Mouse (Mus musculus) thymus, postnatal 10 days (tissue): ENCODE measurements at regions not wholly inside any gene's neighbourhood (a gene's known extent, or its start where the extent isn't known, plus 50 kb on each side); places are given as distances from the start of the nearest gene placed in this dataset.

Source experiments
- DNase-seq, 2 experiments: peaks; one replicate each; pipeline ENCODE4 v3.0.0; 2021; ENCODE audit warnings: low spot score in 2 of 2

DNA sequence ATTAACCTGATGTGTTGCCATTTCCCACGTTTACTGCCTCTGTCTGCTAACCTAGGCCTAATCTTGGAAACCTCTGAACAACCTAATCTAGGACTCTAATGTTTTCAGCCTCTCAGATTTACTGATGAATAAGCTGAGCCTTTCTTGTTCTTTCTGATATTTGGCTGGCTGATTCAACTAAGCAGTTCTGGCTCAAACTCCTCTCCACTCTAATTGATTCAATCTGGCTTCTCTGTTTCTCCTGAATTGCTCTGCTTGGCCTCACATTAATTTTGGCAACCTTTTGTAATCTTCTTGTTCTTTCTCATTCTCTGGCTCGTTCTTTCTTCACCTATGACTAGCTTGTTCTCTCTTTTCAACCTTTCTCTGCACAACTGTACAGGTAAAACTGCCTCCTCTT is 1561.2 kb upstream of the Zeb2 start:
- DNase-seq, result no peak

GRCm38 (mm10) chr2:46669517-46670291 is 1552.5 kb upstream of the Zeb2 start:
- no peak for DNase-seq

GRCm38 (mm10) chr2:46666990-46667337 is 1549.8 kb upstream of the Zeb2 start:
- DNase-seq, result no peak

GRCm38 (mm10) chr2:46666084-46666989 is 1549.1 kb upstream of the Zeb2 start:
- DNase-seq, result no peak

DNA sequence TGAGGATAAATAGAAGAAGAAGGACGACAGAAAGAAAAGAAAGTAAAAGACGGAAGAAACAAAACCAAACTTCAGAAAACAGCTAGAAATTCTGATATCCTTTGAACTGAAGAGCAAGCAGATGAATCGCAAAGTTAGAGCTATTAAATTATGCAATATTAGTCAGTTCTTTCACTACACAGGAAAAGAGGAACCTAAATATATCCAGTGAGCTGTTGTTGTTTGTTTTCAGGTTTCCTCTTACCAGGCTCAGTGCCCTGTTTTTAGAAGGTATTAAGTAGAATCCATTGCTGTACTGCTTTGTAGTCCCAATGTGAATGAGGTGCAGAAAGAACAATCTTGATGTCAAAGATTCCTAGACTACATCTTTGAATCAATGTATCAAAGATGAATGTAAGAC is 1544.7 kb upstream of the Zeb2 start:
- DNase-seq, result no peak

DNA sequence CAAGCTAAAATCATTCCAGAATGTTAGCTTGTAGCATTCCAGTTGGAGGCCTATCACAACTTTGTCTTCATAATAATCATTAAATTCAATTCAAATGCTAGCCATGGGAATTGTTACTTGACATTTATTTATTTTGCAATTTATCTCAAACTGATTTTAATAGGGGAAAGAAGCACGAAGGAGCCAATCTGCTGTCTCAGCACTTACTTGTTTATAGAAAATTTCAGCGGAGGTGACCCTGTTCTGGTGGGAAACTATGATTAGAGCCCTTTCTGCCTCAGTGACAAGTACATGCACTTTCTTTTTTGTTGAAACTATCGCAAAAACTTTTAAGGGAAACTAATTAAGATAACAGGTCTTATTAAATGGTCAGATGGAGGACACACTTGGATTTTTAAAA is 1543.4 kb upstream of the Zeb2 start:
- no peak for DNase-seq

- no peak for DNase-seq
Observed at GRCm38 (mm10) chr2:46655289-46655688, 1538.1 kb upstream of the Zeb2 start.

DNA sequence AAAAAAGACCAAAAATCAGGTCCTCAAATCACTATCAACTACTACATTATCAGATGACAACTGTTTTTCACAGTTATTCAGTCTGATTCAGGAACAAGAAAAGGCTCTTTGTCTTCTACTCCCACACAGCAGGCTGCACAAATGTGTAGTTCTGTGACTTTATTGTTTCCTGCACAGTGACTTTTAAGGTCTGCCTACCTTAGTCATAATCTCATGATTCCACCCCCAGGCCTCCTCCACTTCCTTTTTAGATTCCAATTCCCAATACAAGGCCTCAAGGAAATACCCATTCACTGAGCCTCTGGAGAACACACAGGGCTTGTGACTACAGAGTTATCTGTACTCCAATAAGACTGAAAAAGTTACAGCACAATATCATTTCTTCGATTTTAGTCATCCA is 1535.4 kb upstream of the Zeb2 start:
- no peak for DNase-seq

- DNase-seq, result no peak
Observed at GRCm38 (mm10) chr2:46646366-46646765, 1529.2 kb upstream of the Zeb2 start.

DNA sequence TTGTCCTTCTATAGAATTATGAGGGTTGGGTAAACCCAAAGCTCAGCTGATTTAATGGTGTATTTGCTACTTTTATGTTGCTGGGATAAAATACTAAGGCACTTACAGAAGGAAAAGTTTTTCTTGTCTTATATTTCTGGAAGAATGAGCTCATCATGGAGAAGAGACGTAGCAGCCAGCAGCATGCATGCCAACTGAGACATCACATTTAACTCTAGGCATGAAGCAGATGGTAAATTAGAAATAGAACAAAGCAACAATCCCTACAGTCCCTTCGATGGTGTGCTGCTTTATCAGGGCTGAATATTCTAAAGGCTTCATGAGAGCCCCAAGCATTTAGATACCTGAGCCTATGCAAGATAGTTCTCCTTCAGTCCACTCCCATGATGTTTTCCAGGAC is 1492.0 kb upstream of the Zeb2 start:
- DNase-seq, result no peak

DNA sequence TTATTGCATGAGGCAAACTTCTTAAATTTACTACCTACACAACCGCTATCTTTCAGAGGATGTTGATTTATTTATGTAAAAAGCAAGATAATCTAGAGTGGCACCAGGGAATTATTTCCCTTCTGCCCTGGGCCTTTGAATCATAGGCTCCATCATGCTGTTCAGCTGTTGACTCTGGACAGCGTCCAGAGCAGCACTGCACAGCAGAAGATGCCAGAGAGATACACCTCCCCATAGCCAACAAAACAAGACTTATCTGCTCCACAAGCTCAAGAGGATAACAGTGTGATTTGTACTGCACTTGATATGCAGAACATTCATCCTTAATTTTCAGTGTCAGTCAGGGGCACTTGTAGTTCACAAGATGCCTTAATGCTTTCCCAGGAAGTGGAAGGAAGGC is 1464.6 kb upstream of the Zeb2 start:
- no peak for DNase-seq

GRCm38 (mm10) chr2:46570416-46570815 is 1453.2 kb upstream of the Zeb2 start:
- DNase-seq, result no peak

GRCm38 (mm10) chr2:46533395-46533794 is 1416.2 kb upstream of the Zeb2 start:
- no peak for DNase-seq

- no peak for DNase-seq
Observed at GRCm38 (mm10) chr2:46530686-46531085, 1413.5 kb upstream of the Zeb2 start.

DNA sequence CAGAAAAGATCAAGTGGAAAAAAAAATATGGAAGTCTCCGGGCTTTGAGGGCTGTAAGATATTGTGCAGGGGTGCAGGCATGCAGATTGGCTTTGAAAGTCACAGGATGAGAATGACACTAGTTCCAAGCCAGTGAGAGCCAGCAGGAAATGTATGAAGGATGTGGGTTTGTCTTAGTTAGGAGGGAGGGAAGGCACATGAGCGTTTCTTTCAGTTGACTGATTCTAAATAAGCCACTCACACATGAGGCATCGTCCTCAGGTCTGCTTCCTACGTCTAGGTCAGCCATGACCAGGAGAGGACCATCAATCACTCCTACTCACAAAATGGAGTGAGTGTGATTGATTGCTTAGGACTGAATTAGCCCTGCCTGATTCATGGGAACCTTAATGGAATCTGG is 1408.0 kb upstream of the Zeb2 start:
- DNase-seq, result no peak

DNA sequence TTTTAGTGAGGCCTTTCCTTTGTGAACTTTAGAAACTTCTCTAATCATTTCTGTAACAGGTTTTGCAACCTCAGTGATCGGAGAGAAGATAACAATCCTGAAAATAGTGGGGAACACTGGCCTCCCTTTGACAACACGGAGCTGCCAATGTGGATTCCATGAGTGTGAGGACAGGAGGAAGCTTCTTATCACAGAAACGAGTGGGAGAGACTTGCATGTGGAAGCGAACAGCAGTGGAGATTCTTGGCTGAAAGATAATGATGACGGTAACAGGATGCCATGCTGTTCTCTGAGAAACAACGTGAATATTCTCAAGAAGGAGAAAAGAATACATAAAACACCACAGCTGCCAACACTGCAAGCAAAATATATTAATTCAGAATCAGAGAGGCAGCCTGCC is 1407.4 kb upstream of the Zeb2 start:
- DNase-seq, result no peak

DNA sequence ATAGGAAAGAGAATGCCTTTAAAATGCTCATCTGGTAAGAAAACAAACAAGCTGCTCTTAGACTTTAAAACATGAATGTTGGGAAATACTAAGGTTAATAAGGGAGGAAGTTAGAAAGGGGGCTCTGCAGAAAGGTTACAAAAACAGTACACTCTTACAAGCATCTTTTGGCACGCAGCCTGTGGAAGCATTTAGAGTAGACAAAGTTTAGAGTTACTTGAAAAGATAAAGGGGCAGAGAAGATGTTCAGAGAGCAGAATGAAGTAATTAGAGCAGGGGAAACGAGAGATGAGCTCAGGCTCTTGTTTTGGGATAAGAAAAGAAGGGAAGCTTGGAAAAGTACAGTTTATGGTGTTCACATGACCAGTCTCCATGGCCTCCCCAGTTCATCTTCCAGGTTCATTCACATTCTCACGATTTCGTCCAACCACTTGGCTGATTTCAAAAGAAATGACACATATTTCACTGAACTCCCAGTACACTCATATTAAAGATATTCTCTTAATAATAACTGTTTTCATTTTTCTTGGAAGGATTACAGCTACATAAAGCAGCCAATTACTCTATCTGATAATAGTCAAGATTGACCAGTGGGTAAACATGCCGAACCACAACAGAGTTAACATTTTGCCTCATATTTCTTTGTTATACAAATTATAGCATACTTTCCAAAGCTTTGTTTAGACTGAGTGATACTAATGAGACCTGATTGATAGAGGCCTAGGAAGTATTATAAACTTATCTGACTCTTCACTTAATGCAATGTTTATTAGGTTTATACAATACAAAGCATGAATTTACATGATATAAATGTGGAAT is 1404.2 kb upstream of the Zeb2 start:
- no peak for DNase-seq

- no peak for DNase-seq
Observed at GRCm38 (mm10) chr2:46512237-46513028, 1395.2 kb upstream of the Zeb2 start.

GRCm38 (mm10) chr2:46506951-46507350 is 1389.8 kb upstream of the Zeb2 start:
- no peak for DNase-seq

GRCm38 (mm10) chr2:46503074-46503473 is 1385.9 kb upstream of the Zeb2 start:
- DNase-seq, result no peak

GRCm38 (mm10) chr2:46492299-46492698 is 1375.1 kb upstream of the Zeb2 start:
- DNase-seq, result no peak
